Mouse (Mus musculus) adrenal gland, postnatal 14 days (tissue): ENCODE measurements around the gene Brd7. TPM values are rescaled to one million over a fixed set of nuclear protein-coding genes. Genes with fewer than 3 reads are reported as not detected.
A peak's percentile ranks its signal among the peaks of the same experiment; 100 is the strongest.

Experiments
- DNase-seq: peaks from one replicate; pipeline ENCODE4 v3.0.0; 2021; ENCODE audit warnings: mixed read lengths
- total RNA-seq: library from RNA; stranded (reverse); gene quantifications from 2 replicates; pipeline ENCODE4 v1.2.3, GENCODE M21; 2021

Brd7 gene
- total RNA-seq, 1 experiment from 2014 or later = 96.5 TPM

- DNase-seq = no peak
These were observed 4.6 kb downstream of the Brd7 start for GRCm38 (mm10) chr8:88357226-88357933.

- no peak for DNase-seq
These were observed 12.9 kb downstream of the Brd7 start for GRCm38 (mm10) chr8:88349046-88349445.

GRCm38 (mm10) chr8:88342026-88342425, 20.0 kb downstream of the Brd7 start:
- DNase-seq = no peak

GRCm38 (mm10) chr8:88339887-88340695, 21.9 kb downstream of the Brd7 start:
- DNase-seq = no peak

GRCm38 (mm10) chr8:88339221-88339620, 22.8 kb downstream of the Brd7 start:
- DNase-seq = no peak

GRCm38 (mm10) chr8:88334975-88335374, 27.0 kb downstream of the Brd7 start:
- DNase-seq = no peak

GRCm38 (mm10) chr8:88334384-88334783, 27.6 kb downstream of the Brd7 start:
- no peak for DNase-seq

- DNase-seq = no peak
These were observed 31.2 kb downstream of the Brd7 start for GRCm38 (mm10) chr8:88330816-88331215.

GRCm38 (mm10) chr8:88328689-88329088, 33.3 kb downstream of the Brd7 start:
- DNase-seq = no peak

- DNase-seq = no peak
These were observed 35.7 kb downstream of the Brd7 start for GRCm38 (mm10) chr8:88326328-88326727.

GRCm38 (mm10) chr8:88325795-88326194, 36.2 kb downstream of the Brd7 start:
- no peak for DNase-seq

- DNase-seq = no peak
These were observed 36.7 kb downstream of the Brd7 start for GRCm38 (mm10) chr8:88325251-88325650.

GRCm38 (mm10) chr8:88324760-88325159, 37.2 kb downstream of the Brd7 start:
- DNase-seq = no peak

GRCm38 (mm10) chr8:88323523-88323922, 38.5 kb downstream of the Brd7 start:
- DNase-seq = no peak

GRCm38 (mm10) chr8:88321387-88321786, 40.6 kb downstream of the Brd7 start:
- peak; percentile 52 for DNase-seq

- no peak for DNase-seq
These were observed 41.9 kb downstream of the Brd7 start for GRCm38 (mm10) chr8:88320134-88320533.

GRCm38 (mm10) chr8:88318151-88318550, 43.8 kb downstream of the Brd7 start:
- DNase-seq = peak; percentile 2

- DNase-seq = peak; percentile 6
These were observed 44.7 kb downstream of the Brd7 start for GRCm38 (mm10) chr8:88317341-88317740.

- peak; percentile 59 for DNase-seq
These were observed 45.7 kb downstream of the Brd7 start for GRCm38 (mm10) chr8:88316139-88316931.

GRCm38 (mm10) chr8:88315302-88315701, 46.7 kb downstream of the Brd7 start:
- peak; percentile 2 for DNase-seq

- peak; percentile 1 for DNase-seq
These were observed 48.0 kb downstream of the Brd7 start for GRCm38 (mm10) chr8:88313991-88314390.

GRCm38 (mm10) chr8:88312966-88313365, 49.0 kb downstream of the Brd7 start:
- peak; percentile 83 for DNase-seq

GRCm38 (mm10) chr8:88310286-88310685, 51.7 kb downstream of the Brd7 start:
- no peak for DNase-seq
